Mouse (Mus musculus) frontal cortex, adult (tissue): ENCODE results near the gene Atp2a2.

ENCODE experiments used
- ATAC-seq: cut with Nextera tagmentation; 2 replicates; pipeline ENCODE4 v1.9.2; 2017; ENCODE audit warnings: mild to moderate bottlenecking, moderate library complexity, mixed read lengths; ENCODE audit not compliant: low TSS enrichment

Gene Atp2a2

GRCm38 (mm10) chr5:122502077-122502941 lies at the start of gene Atp2a2:
Atp2a2 (minus strand) TSS chr5:122502225.
- peak; percentile 79 for ATAC-seq

- no peak for ATAC-seq
Observed at GRCm38 (mm10) chr5:122550460-122550859, 48.4 kb upstream of the Atp2a2 start.

- no peak for ATAC-seq
Observed at GRCm38 (mm10) chr5:122548671-122549070, 46.6 kb upstream of the Atp2a2 start.

GRCm38 (mm10) chr5:122547810-122548209 lies 45.8 kb upstream of the Atp2a2 start:
- ATAC-seq = no peak

- peak; percentile 66 for ATAC-seq
Observed at GRCm38 (mm10) chr5:122547251-122547714, 45.3 kb upstream of the Atp2a2 start.

GRCm38 (mm10) chr5:122543392-122543791 lies 41.4 kb upstream of the Atp2a2 start:
- ATAC-seq = no peak

- ATAC-seq = peak; percentile 41; the same call in 1 of the 2 replicates
Observed at GRCm38 (mm10) chr5:122541871-122542270, 39.8 kb upstream of the Atp2a2 start.

GRCm38 (mm10) chr5:122538077-122538476 lies 36.1 kb upstream of the Atp2a2 start:
- no peak for ATAC-seq

GRCm38 (mm10) chr5:122537654-122538053 lies 35.6 kb upstream of the Atp2a2 start:
- no peak for ATAC-seq

GRCm38 (mm10) chr5:122533884-122534283 lies 31.9 kb upstream of the Atp2a2 start:
- ATAC-seq = no peak

GRCm38 (mm10) chr5:122529913-122530604 lies 28.0 kb upstream of the Atp2a2 start:
- ATAC-seq = peak; percentile 36; the same call in 1 of the 2 replicates

- ATAC-seq = peak; percentile 79
Observed at GRCm38 (mm10) chr5:122529316-122529715, 27.3 kb upstream of the Atp2a2 start.

GRCm38 (mm10) chr5:122528591-122528990 lies 26.6 kb upstream of the Atp2a2 start:
- ATAC-seq = no peak

- no peak for ATAC-seq
Observed at GRCm38 (mm10) chr5:122527761-122528160, 25.7 kb upstream of the Atp2a2 start.

GRCm38 (mm10) chr5:122526878-122527730 lies 25.1 kb upstream of the Atp2a2 start:
- ATAC-seq = no peak

GRCm38 (mm10) chr5:122526405-122526804 lies 24.4 kb upstream of the Atp2a2 start:
- ATAC-seq = no peak; the same call in 1 of the 2 replicates

- peak; percentile 47; the same call in 1 of the 2 replicates for ATAC-seq
Observed at GRCm38 (mm10) chr5:122525238-122525931, 23.4 kb upstream of the Atp2a2 start.

- ATAC-seq = no peak
Observed at GRCm38 (mm10) chr5:122524854-122525237, 22.8 kb upstream of the Atp2a2 start.

- ATAC-seq = no peak
Observed at GRCm38 (mm10) chr5:122524244-122524643, 22.2 kb upstream of the Atp2a2 start.

- no peak for ATAC-seq
Observed at GRCm38 (mm10) chr5:122521130-122521473, 19.1 kb upstream of the Atp2a2 start.
